Mouse (Mus musculus) kidney, embryonic 16.5 days (tissue): ENCODE measurements around the gene Ddx46. TPM values are rescaled to one million over a fixed set of nuclear protein-coding genes. Genes with fewer than 3 reads are reported as not detected.

Experiments
- polyA plus RNA-seq: library from polyadenylated mRNA; unstranded; fragments of >200 nt; fragmentation: Nextera tagmentation; extraction: Ambion mirVana; gene quantifications from 2 replicates; pipeline ENCODE4 v1.2.1, GENCODE M21; 2015

Ddx46 gene
- polyA plus RNA-seq, 1 experiment from 2014 or later: 37.5 TPM

Other genes starting within 250 kb of the Ddx46 start
- gene Slc34a1, start 236.8 kb upstream of the Ddx46 start, polyA plus RNA-seq: 366 and 385 TPM in 2 replicates
- gene Pfn3, start 219.8 kb upstream of the Ddx46 start, polyA plus RNA-seq: 0.46 TPM in 1 of 2 replicates, not detected in the other
- gene F12, start 208.2 kb upstream of the Ddx46 start, polyA plus RNA-seq: 0.28 and 0.79 TPM in 2 replicates
- gene Grk6, start 190.0 kb upstream of the Ddx46 start, polyA plus RNA-seq: 17.4 and 25.6 TPM in 2 replicates
- 0.37 and 0.59 TPM in 2 replicates for gene Prr7, start 170.8 kb upstream of the Ddx46 start, polyA plus RNA-seq
- 177 and 194 TPM in 2 replicates for gene Dbn1, start 146.9 kb upstream of the Ddx46 start, polyA plus RNA-seq
- 162 and 169 TPM in 2 replicates for gene Pdlim7, start 121.4 kb upstream of the Ddx46 start, polyA plus RNA-seq
- gene Dok3, start 105.7 kb upstream of the Ddx46 start, polyA plus RNA-seq: 2.5 TPM in 2 replicates
- 89.1 and 91.6 TPM in 2 replicates for gene Ddx41, start 98.4 kb upstream of the Ddx46 start, polyA plus RNA-seq
- gene Fam193b, start 63.9 kb upstream of the Ddx46 start, polyA plus RNA-seq: 40.2 and 41.2 TPM in 2 replicates
- 175 and 177 TPM in 2 replicates for gene Tmed9, start 61.3 kb upstream of the Ddx46 start, polyA plus RNA-seq
- 20.0 and 26.3 TPM in 2 replicates for gene B4galt7, start 35.1 kb upstream of the Ddx46 start, polyA plus RNA-seq
- 54.5 and 60.7 TPM in 2 replicates for gene Caml, start 12.0 kb upstream of the Ddx46 start, polyA plus RNA-seq
- 55.2 and 62.2 TPM in 2 replicates for gene B230219D22Rik, start 58.1 kb downstream of the Ddx46 start, polyA plus RNA-seq
- 97.2 and 99.7 TPM in 2 replicates for gene Txndc15, start 79.6 kb downstream of the Ddx46 start, polyA plus RNA-seq
- 52.5 and 52.7 TPM in 2 replicates for gene Pcbd2, start 92.3 kb downstream of the Ddx46 start, polyA plus RNA-seq
- gene Catsper3, start 149.5 kb downstream of the Ddx46 start, polyA plus RNA-seq: 0.16 and 0.18 TPM in 2 replicates
- gene Pitx1, start 201.2 kb downstream of the Ddx46 start, polyA plus RNA-seq: 0.36 and 2.1 TPM in 2 replicates